Mouse (Mus musculus) midbrain, embryonic 14.5 days (tissue): ENCODE data around the gene Rad9b. TPM values are rescaled to one million over a fixed set of nuclear protein-coding genes. Genes with fewer than 3 reads are reported as not detected.

Experiments used
- ATAC-seq: fragments of 200-750 bp; cut with Nextera tagmentation; 2 replicates; pipeline ENCODE4 v1.8.0; 2017; ENCODE audit warnings: moderate number of reproducible peaks, moderate library complexity; ENCODE audit not compliant: low FRiP score, low TSS enrichment
- DNase-seq: peaks from one replicate; pipeline ENCODE4 v3.0.0-alpha.2; 2015
- H3K27ac ChIP-seq: fragments of 300-500 bp; sonication (generic); replicated peaks from 2 replicates; pipeline ENCODE4 v1.5.1; 2014; ENCODE audit warnings: mild to moderate bottlenecking, low read depth, low read length, moderate library complexity
- H3K27me3 ChIP-seq: fragments of 300-500 bp; sonication (generic); 2 replicates; pipeline ENCODE4 v1.6.1; 2014; ENCODE audit warnings: low read length, control low read depth, mixed read lengths; ENCODE audit not compliant: control insufficient read depth, insufficient read depth
- H3K36me3 ChIP-seq: fragments of 300-500 bp; sonication (generic); 2 replicates; pipeline ENCODE4 v1.6.1; 2014; ENCODE audit warnings: low read length, control low read depth; ENCODE audit not compliant: control insufficient read depth, insufficient read depth
- H3K4me1 ChIP-seq: fragments of 300-500 bp; sonication (generic); 2 replicates; pipeline ENCODE4 v1.6.1; 2014; ENCODE audit warnings: mild to moderate bottlenecking, antibody characterized with exemption, low read length, control low read depth; ENCODE audit not compliant: control insufficient read depth, insufficient read depth
- H3K4me2 ChIP-seq: fragments of 300-500 bp; sonication (generic); 2 replicates; pipeline ENCODE4 v1.6.1; 2014; ENCODE audit warnings: mild to moderate bottlenecking, low read length, moderate library complexity
- H3K4me3 ChIP-seq: fragments of 300-500 bp; sonication (generic); replicated peaks from 2 replicates; pipeline ENCODE4 v1.5.1; 2014; ENCODE audit warnings: low read depth, low read length
- H3K9ac ChIP-seq: fragments of 300-500 bp; sonication (generic); replicated peaks from 2 replicates; pipeline ENCODE4 v1.6.1; 2014; ENCODE audit warnings: mild to moderate bottlenecking, low read length, moderate library complexity
- H3K9me3 ChIP-seq: fragments of 300-500 bp; sonication (generic); 2 replicates; pipeline ENCODE4 v1.6.1; 2016; ENCODE audit warnings: low read length, control low read depth, mixed read lengths; ENCODE audit not compliant: control insufficient read depth
- WGBS: fragments of 180-500 bp; shearing (Covaris S2); extraction: QIAGEN DNeasy Blood & Tissue Kit; methylation state at CpG from one replicate; pipeline ENCODE4 v1.1.7; 2014; 5-methylcytosine and 5-hydroxymethylcytosine counted together
- polyA plus RNA-seq: library from polyadenylated mRNA; unstranded; fragments of >200 nt; fragmentation: Nextera tagmentation; extraction: Ambion mirVana; gene quantifications from 2 replicates; pipeline ENCODE4 v1.2.1, GENCODE M21; 2014

Rad9b gene
- polyA plus RNA-seq, 1 experiment from 2014 or later = 18.5 TPM

- no peak overlapping the region for H3K4me2 ChIP-seq
- no peak overlapping the region for H3K4me3 ChIP-seq
- peak; percentile 82 for DNase-seq
- ATAC-seq = no peak; the same call in 1 of the 2 replicates
- WGBS = 48% methylated on average over 2 of the region's 2 CpGs
- H3K27me3 ChIP-seq = no peaks in the 10 kb centered on the region
- no peak overlapping the region for H3K9ac ChIP-seq
- H3K9me3 ChIP-seq = no peaks in the 10 kb centered on the region
- no peak overlapping the region for H3K27ac ChIP-seq
- H3K36me3 ChIP-seq = peaks cover 23% of the 10 kb centered on the region
- peaks cover 6% of the 10 kb centered on the region; the same call in 1 of the 2 replicates for H3K4me1 ChIP-seq
Observed at GRCm38 (mm10) chr5:122393887-122394286, 39.9 kb upstream of the Rad9b start.

- Histone ChIP-seq H3K36me3 (peaks cover 10% of the 10 kb centered on the region), H3K9me3 (no peaks in the 10 kb centered on the region), H3K27me3 (no peaks in the 10 kb centered on the region), H3K9ac (peak overlapping the region; percentile 82), H3K4me3 (peak overlapping the region; percentile 88), H3K4me1 (peaks cover 6% of the 10 kb centered on the region; the same call in 1 of the 2 replicates), H3K27ac (peak overlapping the region; percentile 60; the same call in 1 of the 2 replicates), H3K4me2 (peak overlapping the region; percentile 77)
- ATAC-seq (no peak; the same call in 1 of the 2 replicates), DNase-seq (peak; percentile 15)
- WGBS = 17% methylated on average over 19 of the region's 19 CpGs
Observed at GRCm38 (mm10) chr5:122392227-122393004, 38.4 kb upstream of the Rad9b start.

GRCm38 (mm10) chr5:122391786-122392180, 37.8 kb upstream of the Rad9b start, which contains the start of gene Arpc3:
Gene Arpc3, plus strand, starts transcription at chr5:122391878.
- Histone ChIP-seq H3K27me3 (no peaks in the 10 kb centered on the region), H3K4me1 (peaks cover 6% of the 10 kb centered on the region; the same call in 1 of the 2 replicates), H3K27ac (peak within 1 kb of the TSS; percentile 60; the same call in 1 of the 2 replicates), H3K4me2 (peak within 1 kb of the TSS; percentile 77), H3K9ac (peak within 1 kb of the TSS; percentile 82), H3K36me3 (peaks cover 4% of the 10 kb centered on the region), H3K4me3 (peak within 1 kb of the TSS; percentile 88), H3K9me3 (no peaks in the 10 kb centered on the region)
- ATAC-seq (peak; percentile 82), DNase-seq (peak; percentile 97)
- WGBS = under 1% methylated on average over 39 of the region's 39 CpGs

- ATAC-seq = no peak
- WGBS = 53% methylated on average over 15 of the region's 16 CpGs
- no peaks in the 10 kb centered on the region for H3K9me3 ChIP-seq
Observed at GRCm38 (mm10) chr5:122391178-122391785, 37.2 kb upstream of the Rad9b start.

GRCm38 (mm10) chr5:122390671-122391070, 36.6 kb upstream of the Rad9b start:
- ATAC-seq (no peak), DNase-seq (no peak)
- Histone ChIP-seq H3K4me2 (no peak overlapping the region), H3K9me3 (no peaks in the 10 kb centered on the region), H3K4me3 (no peak overlapping the region), H3K36me3 (no peaks in the 10 kb centered on the region), H3K9ac (no peak overlapping the region), H3K27ac (no peak overlapping the region), H3K27me3 (no peaks in the 10 kb centered on the region), H3K4me1 (peaks cover 6% of the 10 kb centered on the region; the same call in 1 of the 2 replicates)

More at GRCm38 (mm10) chr5:122391178-122391785, 37.2 kb upstream of the Rad9b start:
- Histone ChIP-seq H3K27ac (0 out of 2 replicates have a peak overlapping the region, but pooled peaks have one; percentile 32), H3K27me3 (no peaks in the 10 kb centered on the region), H3K4me2 (peak overlapping the region; percentile 77), H3K4me3 (peak overlapping the region; percentile 88), H3K4me1 (peaks cover 6% of the 10 kb centered on the region; the same call in 1 of the 2 replicates), H3K9ac (peak overlapping the region; percentile 82; the same call in 1 of the 2 replicates), H3K36me3 (no peaks in the 10 kb centered on the region)
- DNase-seq = no peak

GRCm38 (mm10) chr5:122390006-122390405, 36.0 kb upstream of the Rad9b start:
- Histone ChIP-seq H3K36me3 (no peaks in the 10 kb centered on the region), H3K9ac (no peak overlapping the region), H3K4me1 (peaks cover 6% of the 10 kb centered on the region; the same call in 1 of the 2 replicates), H3K9me3 (no peaks in the 10 kb centered on the region), H3K4me3 (no peak overlapping the region), H3K4me2 (no peak overlapping the region), H3K27ac (no peak overlapping the region), H3K27me3 (no peaks in the 10 kb centered on the region)
- no peak for ATAC-seq
- DNase-seq = no peak
- WGBS = 91% methylated on average over 5 of the region's 5 CpGs

- H3K4me3 ChIP-seq = no peak overlapping the region
- no peak overlapping the region for H3K27ac ChIP-seq
- no peak overlapping the region for H3K4me2 ChIP-seq
- no peaks in the 10 kb centered on the region for H3K4me1 ChIP-seq
- WGBS = 56% methylated on average over 11 of the region's 11 CpGs
- no peak for ATAC-seq
- peak; percentile 86 for DNase-seq
- H3K27me3 ChIP-seq = no peaks in the 10 kb centered on the region
- H3K9me3 ChIP-seq = no peaks in the 10 kb centered on the region
- H3K9ac ChIP-seq = no peak overlapping the region
- H3K36me3 ChIP-seq = peaks cover 53% of the 10 kb centered on the region
Observed at GRCm38 (mm10) chr5:122379374-122380155, 25.5 kb upstream of the Rad9b start.

GRCm38 (mm10) chr5:122378171-122378570, 24.1 kb upstream of the Rad9b start:
- H3K27me3 ChIP-seq = no peaks in the 10 kb centered on the region
- no peaks in the 10 kb centered on the region for H3K9me3 ChIP-seq
- no peak for DNase-seq
- H3K36me3 ChIP-seq = peaks cover 59% of the 10 kb centered on the region
- H3K9ac ChIP-seq = no peak overlapping the region
- 94% methylated on average over 12 of the region's 12 CpGs for WGBS
- H3K27ac ChIP-seq = no peak overlapping the region
- no peak overlapping the region for H3K4me2 ChIP-seq
- no peak for ATAC-seq
- no peak overlapping the region for H3K4me3 ChIP-seq
- H3K4me1 ChIP-seq = no peaks in the 10 kb centered on the region; the same call in 1 of the 2 replicates
